Mouse (Mus musculus) heart, postnatal 10 days (tissue): ENCODE results near the gene Rcc2. TPM values are rescaled to one million over a fixed set of nuclear protein-coding genes. Genes with fewer than 3 reads are reported as not detected.
A peak's percentile ranks its signal among the peaks of the same experiment; 100 is the strongest.

Experiments used
- DNase-seq, 2 experiments: peaks; one replicate each; pipeline ENCODE4 v3.0.0; 2021
- intact Hi-C: fragments of 180-260 bp; cut with DNase I; formaldehyde crosslinking; loops from one replicate; pipeline ENCODE4 v1.15.1; 2025
- microRNA-seq, 2 experiments: library from miRNA; unstranded; fragments of <30 nt; microRNA quantifications; one replicate each; pipeline ENCODE4 v1.2.0; 2022
- total RNA-seq, 2 experiments: library from RNA; stranded (reverse); gene quantifications; 2 replicates each; pipeline ENCODE4 v1.2.3; 2021

Gene Rcc2
- total RNA-seq, 2 experiments from 2014 or later: 31.8 to 36.0 TPM

DNA sequence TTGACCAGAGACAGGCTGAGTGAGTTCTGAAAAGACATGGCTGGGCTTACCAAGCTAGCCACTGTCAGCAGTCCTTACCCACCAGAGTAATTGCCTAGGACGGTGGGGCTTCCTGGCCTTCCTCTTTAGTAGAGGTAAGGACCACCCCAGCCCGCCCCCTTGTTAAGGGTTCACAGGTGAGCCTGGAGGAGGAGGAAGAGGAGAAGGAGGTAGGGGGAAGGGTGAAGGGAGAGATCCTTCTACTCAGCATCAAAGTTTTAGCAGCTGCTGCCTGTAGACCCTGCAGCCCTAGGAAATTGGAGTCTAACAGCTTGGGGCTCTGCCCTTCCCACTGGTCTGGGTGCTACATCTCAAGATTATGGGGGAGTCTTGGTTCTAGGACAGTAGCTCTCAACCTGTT lies 42.2 kb downstream of the Rcc2 start, which contains the start of gene Padi6:
TSS of gene Padi6 (minus strand) at position 101 of the 400 bp plus-strand sequence.
- DNase-seq: no peak
- intact Hi-C loops: no loop called here

DNA sequence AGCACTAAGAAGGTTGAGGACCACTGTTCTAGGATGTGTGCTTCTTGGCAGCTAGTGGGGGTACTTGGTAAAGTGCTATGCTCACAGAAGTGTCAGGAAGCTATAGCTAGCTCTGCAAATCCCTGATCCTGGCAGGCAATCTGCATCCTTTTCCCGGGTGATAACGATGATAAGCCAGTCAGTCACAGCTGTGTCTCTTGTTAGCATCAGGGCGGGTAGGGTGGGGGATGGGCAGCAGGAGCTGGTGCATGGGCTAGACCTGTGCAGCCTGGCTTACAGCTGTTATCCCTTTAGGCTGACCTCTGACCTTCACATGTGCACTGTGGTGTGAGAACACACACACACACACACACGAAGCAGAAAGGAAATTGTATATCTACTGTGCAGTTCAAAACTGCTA lies 42.7 kb downstream of the Rcc2 start:
- intact Hi-C loops: no loop called here
- DNase-seq: no peak

DNA sequence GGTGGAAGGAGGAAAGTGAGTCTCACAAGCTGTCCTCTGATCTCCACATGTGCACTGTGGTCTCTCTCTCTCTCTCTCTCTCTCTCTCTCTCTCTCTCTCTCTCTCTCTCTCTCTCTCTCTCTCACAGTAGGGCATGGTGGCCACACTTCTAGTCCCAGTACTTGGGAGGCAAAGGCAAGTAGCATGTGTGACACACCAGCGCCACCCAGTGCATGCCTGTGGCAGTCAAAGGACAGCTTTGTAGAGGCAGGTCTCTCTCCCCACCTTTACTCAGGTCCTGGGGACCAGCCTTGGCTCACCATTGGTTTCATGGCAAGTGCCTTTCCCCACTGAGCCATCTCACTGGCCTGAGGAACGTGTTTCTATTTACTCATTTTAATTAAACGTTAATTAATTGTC lies 44.3 kb downstream of the Rcc2 start:
- DNase-seq: peak; percentile 43 to 66
- intact Hi-C loops: no loop called here

DNA sequence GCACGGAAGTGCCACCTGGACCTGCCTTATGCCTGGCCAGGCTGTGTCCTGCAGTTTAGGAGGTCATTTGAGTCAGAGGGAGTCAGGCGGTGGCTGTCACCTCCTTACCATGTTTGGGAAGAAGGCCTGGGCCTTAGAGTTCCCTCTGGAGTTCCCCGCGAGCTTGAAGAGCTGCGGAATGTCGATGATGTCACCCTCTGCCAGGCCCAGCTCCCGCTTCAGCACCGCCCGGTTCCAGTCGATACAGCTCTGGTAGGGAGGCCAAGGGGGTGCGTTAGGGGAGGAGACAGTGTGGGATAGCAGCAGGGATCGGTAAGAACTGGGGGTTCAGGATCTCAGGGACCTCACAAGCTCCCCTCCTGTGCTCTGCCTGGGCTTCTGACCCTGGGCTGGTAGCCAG lies 47.6 kb downstream of the Rcc2 start:
- intact Hi-C loops: no loop called here
- DNase-seq: peak; percentile 53 to 55

DNA sequence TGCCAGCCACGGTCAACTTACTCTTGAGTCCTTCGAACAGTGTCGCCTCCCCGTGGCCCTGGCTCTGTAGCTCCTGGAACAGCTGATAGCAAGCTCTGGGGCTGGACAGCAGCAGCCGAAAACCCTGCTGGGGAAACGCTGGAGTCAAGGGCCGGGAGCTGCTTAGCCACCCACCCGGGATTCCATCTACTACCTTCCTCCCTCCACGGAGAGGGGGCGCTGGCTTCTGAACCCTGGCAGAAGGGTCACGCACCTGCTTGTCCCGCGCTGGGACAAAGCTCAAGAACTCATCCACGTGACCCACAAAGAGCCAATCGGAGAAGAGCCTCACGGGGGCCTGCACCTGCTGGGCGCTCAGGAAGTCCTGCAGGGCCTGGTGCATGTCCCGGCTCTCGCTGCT lies 50.0 kb downstream of the Rcc2 start:
- peak; percentile 38 to 39 for DNase-seq
- intact Hi-C loops: no loop called here

DNA sequence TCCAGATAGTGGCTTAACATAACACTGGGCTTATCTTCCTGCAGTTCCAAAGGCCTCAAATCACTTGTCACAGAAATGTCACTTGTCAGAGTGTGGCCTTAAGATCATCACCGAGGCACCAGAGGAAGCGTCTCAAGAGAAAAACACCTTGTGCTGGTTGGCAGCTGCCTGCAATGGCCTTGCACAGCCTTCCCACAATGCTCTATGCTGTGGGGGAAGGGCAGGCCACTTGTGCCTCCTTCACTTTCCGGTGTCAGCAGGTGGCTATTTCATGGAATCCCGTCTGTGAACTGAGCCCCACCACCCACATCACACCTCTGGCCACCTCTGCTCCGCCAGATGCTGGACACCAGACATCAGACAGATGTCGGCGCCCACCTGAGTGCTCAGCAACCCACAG lies 53.0 kb downstream of the Rcc2 start:
- intact Hi-C loops: no loop called here
- no peak for DNase-seq

DNA sequence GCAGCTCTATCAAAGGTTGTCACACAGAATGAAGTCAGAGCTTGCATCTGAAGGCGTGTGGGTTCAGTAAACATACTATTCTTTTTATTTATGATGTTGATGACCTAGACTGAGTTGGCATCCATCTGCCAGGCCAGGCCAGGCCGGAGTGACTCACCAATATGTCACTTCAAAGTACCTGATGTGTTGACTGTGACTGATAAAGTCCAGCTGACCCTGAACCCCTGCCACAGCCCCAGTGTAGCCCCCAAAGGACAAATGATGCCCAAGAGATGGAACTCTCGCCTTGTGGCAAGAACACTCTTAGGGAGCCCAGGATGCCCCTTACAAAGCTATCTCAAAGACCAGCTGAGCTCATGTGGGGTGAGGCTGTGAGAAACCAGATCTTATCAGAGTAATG lies 55.5 kb downstream of the Rcc2 start:
- intact Hi-C loops: no loop called here
- DNase-seq: no peak

DNA sequence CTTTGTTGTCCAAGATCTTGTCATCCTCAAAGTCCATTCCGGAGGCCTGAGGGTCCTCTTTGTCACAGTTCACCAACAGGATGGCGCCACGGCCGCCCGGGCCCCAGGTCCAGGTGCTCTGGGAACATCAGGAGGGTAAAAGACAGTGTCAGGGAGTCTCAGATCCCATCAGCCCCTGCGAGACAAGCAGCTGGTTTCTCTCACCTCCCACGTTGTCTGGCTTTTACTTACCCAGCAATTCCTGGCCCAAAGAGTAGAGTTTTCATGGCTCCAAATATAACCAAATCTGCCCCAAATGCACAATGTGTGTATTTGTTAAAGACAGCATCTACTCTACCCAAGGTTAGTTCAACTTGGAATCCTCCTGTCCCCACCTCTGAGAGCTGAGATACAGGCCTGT lies 61.3 kb downstream of the Rcc2 start:
- peak; percentile 26 to 32 for DNase-seq
- intact Hi-C loops: no loop called here

DNA sequence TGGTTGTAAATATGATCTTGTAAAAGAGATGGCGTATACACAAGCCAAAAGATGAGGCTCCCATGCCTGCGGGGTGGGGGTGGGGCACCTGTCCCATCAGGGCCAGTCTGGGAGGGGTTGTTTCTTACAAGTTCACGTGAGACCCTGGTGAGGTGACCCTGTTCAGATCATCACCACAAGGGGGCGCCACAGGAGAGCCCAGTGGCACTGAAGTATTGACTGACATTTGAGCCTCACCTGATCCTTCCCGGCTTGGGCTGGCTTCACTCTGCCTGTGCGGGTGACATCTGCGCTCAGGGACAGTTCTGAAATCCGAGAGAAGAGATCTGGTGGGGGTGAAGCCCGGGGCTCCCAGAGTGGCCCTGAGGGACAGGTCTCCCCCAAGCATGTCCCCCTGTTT lies 62.8 kb downstream of the Rcc2 start:
- intact Hi-C loops: loop anchor here (1.0 kb wide), 1 partner anchor 195 kb away; no protein-coding TSS in a partner anchor
- DNase-seq: peak; percentile 36 to 65

DNA sequence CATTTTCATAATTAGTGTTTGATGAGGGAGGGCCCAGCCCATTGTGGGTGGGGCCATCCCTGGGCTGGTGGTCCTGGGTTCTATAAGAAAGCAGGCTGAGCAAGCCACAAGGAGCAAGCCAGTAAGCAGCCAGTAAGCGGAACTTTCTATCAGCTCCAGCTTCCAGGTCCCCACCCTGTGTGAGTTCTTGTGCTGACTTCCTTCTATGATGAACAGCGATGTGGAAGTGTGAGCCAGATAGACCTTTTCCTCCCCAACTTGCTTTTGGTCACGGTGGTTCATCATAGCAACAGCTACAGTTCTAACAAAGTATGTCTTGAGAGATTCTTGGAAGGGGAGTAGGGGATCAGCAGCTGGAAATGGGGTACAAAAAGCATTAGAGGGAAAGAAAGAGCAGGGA lies 65.6 kb downstream of the Rcc2 start:
- DNase-seq: no peak
- intact Hi-C loops: no loop called here

DNA sequence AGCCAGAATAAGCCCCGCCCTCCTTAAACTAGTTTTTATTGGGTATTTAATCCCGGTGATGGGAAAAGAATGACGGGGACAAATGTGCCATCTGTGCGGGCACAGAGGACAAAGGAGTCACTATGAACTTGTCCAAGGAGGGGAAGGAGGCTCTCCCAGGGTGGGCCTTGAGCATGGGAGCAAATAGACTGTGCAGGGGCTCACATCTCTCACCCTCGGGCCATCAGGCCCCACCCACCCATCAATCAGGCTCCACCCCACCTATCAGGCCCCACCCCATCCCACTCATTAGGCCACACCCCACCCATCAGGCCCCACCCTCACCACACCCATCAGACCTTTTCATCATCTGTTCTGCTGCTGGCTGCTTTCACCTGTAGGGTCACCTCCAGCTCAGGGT lies 68.6 kb downstream of the Rcc2 start:
- intact Hi-C loops: no loop called here
- DNase-seq: no peak

DNA sequence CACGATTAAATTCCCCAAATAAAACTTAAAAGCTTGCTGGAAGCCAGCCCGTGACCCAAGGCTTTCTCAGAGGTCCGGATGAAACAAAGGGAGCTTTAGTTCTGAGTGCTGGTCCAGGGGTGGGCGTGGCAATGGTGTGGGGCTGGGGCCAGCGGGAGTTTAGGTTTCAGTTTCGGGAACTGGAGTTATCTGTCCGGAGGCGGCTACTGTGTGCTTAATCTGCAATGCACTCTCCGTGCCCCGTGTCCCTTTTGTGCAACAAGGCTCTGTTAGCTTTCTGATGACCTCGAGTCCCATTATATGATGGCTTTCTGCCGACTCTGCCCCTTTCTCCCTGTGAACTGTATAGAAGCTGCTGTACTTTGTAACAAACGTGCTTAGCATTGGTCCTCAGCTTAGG lies 70.1 kb downstream of the Rcc2 start:
- DNase-seq: peak; percentile 66 to 68
- intact Hi-C loops: no loop called here

DNA sequence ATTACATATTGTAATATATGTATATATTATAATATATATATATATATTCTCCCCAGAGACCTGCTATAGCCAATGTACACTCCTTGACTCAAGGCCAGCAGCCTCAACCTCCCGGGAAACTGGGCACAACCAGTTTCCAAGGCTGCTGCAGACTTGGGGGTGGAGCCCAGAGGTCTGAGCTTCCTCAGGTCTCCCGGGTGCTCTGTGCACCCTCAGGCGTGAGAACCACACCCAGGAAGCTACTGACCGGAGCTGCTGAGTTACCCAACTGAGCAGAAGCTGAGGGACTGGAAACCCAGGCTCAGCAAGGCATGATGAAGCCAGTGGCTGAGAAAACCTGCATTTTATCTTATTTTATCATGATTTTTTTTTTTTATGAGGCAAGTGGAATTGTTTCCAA lies 70.8 kb downstream of the Rcc2 start:
- DNase-seq: no peak
- intact Hi-C loops: no loop called here

Small RNA genes lying within 50 kb of the gene (microRNA-seq; reads per million reads assigned to microRNA genes)
- gene Gm23045 (0 reads per million in 2 experiments), gene Gm25951 (0 reads per million in 2 experiments)

Other genes starting within 250 kb of the Rcc2 start
- 10 to 100 TPM; 55.4 to 68.4 TPM for gene Arhgef10l, start 34.5 kb upstream of the Rcc2 start, total RNA-seq
- not detected for gene Padi6, start 42.1 kb downstream of the Rcc2 start, total RNA-seq
- under 1 TPM; 0.40 to 0.48 TPM for gene Padi4, start 73.7 kb downstream of the Rcc2 start, total RNA-seq
- under 1 TPM; 0.12 TPM for gene Padi3, start 110.1 kb downstream of the Rcc2 start, total RNA-seq
- gene Padi1, start 145.2 kb downstream of the Rcc2 start, total RNA-seq: not detected
- gene Padi2, start 205.8 kb downstream of the Rcc2 start, total RNA-seq: 1 to 10 TPM in 1 of 2 experiments, under 1 TPM in 1; 0.65 to 1.1 TPM